Mouse (Mus musculus): ENCODE data around the gene Mpi.
A peak's percentile ranks its signal among the peaks of the same experiment; 100 is the strongest.

Mpi gene

DNA sequence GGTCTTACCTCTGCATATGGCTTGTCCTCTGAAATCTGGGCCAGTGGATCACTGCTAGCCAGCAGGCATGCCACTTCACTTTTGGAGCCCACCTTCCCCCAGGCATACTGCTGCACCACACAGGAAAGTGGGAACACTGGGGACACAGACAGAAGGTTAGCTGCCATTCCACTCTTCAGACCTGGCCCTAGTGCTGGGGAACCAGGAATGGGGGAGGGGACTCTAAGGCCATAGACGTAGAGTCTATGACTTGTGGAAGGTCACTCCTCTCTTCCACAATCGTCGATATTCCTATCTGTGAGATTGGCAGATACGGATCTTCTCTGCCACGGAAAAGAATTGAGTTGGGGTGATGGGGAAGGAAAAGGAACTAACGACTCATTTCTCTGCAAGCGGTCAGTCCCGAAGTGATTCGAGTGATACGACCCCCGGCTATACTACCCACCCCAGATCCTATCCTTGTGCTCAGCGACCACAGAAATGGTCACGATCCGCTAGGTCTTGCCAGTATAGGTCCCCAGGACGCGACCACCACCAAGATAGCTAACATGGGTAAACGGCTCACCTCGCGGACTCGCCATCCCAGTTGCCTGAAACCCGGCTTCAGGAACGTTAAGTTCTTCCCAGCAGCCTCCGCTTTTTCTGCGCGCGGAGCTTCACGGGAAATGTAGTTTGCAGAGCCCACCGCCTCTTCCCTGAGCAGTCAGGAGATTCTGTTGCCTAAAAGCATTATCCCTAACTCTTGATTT is at the start of gene Mpi:
Mpi (minus strand) TSS at position 625 of the 749 bp plus-strand sequence.
- DNase-seq (ENCODE audit: low spot score in 2 of 2), result peak; percentile 42 to 46

DNA sequence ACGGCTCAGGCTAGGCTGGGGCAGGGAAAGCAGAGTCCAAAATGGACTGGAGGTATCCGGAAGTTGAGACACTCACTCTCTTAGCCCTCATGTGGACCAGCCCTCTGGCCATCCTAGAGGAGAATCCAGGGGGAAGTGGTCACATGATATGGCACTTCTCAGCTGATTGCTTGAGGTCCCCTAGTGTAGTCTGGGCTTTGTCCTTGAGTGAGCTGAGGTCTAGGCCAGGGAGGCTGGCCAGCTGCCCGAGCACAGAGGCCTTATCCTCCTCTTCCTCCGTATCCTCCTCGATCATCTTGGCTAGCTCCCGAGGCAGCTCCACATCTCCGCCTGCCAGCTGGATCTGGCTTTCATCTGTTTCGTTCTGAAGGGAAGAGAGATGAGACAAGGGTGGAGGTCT is 49.5 kb upstream of the Mpi start:
- DNase-seq (ENCODE audit: low spot score in 2 of 2), result no peak

GRCm38 (mm10) chr9:57601353-57601706 is 48.8 kb upstream of the Mpi start:
- no peak for DNase-seq (ENCODE audit: low spot score in 2 of 2)

DNA sequence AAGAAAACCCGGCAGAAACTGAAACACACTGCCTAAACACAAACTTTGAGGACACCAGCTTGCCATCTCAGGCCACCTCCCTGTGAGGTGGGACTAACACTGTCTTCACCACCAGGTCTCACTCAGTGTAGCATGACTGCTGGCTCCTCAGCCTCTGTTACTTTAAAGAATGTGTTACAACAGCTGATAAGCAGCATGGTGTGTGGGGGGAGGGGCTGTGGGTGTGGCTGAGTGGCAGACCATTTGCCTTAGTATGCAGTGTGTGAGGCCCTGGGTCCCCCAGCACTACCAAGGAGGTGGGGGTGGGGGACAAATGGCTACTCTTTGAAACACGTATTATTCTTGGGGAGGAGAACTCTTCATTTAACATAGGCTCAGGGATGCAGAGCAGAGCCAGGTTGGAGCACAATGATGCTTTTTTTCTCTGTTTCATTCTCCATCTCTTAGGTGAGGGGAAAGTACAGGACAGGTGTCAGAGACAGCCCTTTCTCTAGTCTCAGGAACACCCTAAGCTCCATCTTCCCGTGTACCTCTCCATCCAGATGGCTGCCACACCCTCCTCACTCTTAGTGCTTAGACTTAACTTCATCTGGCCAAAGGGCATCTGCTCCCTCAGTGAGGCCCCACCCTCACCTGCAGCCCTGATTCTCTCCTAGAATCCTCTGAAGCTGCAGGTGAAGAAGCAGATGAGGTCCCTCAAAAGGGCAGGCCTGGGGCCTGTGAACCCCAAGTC is 48.2 kb upstream of the Mpi start:
- DNase-seq (ENCODE audit: low spot score in 2 of 2), result no peak

GRCm38 (mm10) chr9:57598851-57599563 is 46.4 kb upstream of the Mpi start:
- no peak for DNase-seq (ENCODE audit: low spot score in 2 of 2)

- DNase-seq (ENCODE audit: low spot score in 2 of 2), result no peak
Measured at GRCm38 (mm10) chr9:57597929-57598382, 45.4 kb upstream of the Mpi start.

- DNase-seq (ENCODE audit: low spot score in 2 of 2), result no peak
Measured at GRCm38 (mm10) chr9:57597265-57597664, 44.7 kb upstream of the Mpi start.

DNA sequence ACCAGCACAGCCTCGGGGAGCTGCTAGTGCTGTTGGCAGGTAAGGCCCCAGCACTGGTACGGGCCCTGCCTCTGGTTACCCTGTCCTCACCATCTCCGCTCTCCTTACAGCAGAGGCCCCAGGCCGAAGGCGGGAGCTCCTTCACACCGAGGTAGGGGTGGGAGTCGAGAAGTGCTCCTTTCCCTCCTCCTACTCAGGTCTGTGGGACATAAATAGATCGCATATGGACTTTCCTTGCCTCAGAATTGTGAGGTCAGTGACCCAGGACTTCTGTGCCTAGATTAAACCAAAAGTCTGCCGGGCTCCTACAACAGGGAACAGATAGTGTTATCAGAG is 41.6 kb upstream of the Mpi start:
- DNase-seq (ENCODE audit: low spot score in 2 of 2), result no peak

GRCm38 (mm10) chr9:57593454-57594173 is 41.1 kb upstream of the Mpi start:
- no peak for DNase-seq (ENCODE audit: low spot score in 2 of 2)

DNA sequence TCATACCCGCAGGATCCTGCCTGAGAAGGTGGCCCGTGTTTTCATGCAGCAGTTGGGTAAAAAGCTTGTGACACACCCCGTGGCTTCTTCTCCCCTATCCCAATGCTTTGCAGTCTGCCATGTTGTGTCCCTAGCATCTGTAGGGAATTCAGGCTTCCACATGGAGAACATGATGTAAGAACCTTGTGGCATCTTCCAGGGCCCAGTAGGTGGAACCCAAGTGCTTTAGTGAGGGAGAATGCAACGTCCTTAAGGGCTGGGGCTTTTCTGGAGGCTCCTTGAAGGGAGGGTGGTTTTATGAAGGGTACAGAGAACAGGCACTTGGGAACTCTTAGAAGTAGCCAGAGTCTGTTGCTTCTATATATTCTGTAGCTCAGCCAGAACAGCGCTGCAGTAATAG is 38.2 kb upstream of the Mpi start:
- DNase-seq (ENCODE audit: low spot score in 2 of 2), result no peak

DNA sequence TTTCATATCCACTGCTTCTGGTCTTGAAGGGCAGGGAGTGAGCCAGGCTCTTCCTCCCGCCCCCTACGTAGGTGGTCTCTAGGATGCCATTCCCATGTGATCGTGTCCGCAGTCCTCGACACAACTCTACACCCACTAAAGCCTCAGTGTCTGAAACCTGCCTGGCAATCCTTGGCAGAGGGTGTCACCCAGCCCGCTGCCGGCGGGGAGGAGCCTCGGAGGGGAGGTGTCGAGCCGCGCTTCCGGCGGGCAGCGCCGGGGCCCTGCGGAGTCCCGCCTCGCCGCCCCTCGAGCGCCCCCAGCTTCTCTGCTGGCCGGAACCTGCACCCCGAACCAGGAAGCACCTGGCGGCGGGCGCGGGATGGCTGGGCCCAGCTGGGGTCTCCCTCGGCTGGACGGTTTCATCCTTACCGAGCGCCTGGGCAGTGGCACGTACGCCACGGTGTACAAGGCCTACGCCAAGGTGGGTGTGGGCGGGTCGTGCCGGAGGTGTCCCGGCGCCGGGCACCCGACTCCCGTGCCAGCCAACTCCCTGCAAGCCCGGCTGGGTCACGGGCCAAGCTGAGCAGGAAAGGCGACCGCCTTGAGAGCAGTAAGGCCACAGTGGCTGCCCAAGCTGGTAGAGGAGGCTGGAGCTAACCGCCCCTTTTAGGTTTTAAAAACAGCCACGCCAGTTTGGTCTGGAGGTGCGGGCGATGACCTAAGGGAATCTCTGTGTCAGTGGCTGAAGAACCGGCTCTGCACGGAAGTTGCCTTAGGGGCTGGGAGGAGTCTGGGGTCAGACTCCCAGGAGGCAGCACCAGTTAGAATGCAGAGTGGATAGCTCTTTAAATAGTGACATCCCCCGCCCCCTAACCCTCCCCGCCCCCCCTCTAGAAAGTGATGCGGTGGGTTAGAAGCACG is 36.9 kb upstream of the Mpi start, which contains the start of gene Ulk3:
Ulk3 (plus strand) TSS at position 229 of the 903 bp plus-strand sequence.
- DNase-seq (ENCODE audit: low spot score in 2 of 2), result peak; percentile 87 to 89

DNA sequence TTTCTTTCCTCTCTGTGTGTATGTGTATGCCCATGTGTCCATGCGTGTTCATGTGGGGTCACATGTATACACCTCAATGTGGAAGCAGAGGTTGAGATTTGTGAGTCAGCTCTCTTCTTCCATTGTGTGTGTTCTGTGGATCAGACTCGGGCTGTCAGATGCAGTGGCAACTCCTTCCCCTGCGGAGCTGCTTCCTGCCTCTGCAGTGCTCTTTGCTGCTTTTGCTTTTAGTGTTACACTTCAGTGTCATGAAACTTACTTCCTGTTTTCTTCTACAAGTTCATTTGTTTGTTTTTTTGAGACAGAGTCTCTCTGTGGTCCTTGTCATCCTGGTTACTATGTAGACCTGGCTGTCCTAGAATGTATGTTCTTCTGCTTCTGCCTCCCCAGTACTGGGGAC is 32.4 kb upstream of the Mpi start:
- no peak for DNase-seq (ENCODE audit: low spot score in 2 of 2)

DNA sequence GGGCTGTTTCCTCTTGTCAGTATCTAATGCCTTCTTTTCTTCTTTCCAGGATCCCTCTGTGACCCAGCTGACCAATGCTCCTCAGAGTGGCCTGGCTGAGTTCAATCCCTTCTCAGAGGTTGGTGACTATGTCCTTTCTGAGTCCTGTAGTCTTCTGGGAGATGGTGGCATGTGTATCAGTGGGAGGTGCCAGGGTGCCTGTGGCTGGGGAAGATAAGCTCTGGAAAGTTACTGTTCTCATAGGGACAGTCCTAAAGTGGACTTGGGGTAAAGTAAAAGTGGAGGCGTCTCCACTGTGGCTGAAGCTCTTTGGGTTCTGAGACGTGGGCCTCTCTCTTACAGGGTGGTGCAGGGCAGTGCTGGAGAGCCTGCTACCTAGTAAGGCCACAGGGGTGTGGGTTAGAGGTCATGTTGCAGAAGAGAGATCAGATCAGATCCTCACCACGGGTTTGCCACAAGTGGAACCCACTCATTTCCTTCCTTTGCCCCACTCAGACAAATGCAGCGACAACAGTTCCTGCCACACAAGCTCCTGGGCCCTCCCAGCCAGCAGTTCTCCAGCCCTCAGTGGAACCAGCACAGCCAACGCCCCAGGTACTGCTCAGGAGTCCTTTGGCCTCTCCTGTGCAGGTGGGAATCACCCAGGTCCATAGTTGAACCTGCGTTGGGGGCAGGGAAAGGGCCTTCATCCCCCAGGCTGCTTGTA is 24.7 kb upstream of the Mpi start:
- DNase-seq (ENCODE audit: low spot score in 2 of 2), result no peak

- DNase-seq (ENCODE audit: low spot score in 2 of 2), result no peak
Measured at GRCm38 (mm10) chr9:57575577-57575976, 23.0 kb upstream of the Mpi start.

DNA sequence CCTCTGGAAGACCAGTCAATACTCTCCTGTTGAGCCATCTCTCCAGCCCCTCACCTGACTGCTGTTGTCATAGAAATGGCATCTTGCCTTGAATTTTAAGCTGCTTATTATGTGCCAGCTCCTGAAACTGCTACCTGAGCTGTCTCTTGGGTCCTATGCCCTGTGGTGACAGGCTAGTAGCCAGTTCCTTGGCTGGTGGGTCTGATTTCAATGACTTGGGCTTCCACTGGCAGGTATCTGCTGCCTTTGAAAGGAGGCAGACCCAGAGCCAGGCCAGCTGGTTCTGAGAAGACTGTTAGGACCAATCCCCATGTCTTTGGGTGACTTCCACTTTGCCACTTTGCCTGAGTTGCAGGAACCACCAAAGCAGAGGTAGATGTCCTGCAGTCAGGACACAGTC is 21.8 kb upstream of the Mpi start:
- no peak for DNase-seq (ENCODE audit: low spot score in 2 of 2)

- DNase-seq (ENCODE audit: low spot score in 2 of 2), result no peak
Measured at GRCm38 (mm10) chr9:57568500-57568899, 15.9 kb upstream of the Mpi start.

DNA sequence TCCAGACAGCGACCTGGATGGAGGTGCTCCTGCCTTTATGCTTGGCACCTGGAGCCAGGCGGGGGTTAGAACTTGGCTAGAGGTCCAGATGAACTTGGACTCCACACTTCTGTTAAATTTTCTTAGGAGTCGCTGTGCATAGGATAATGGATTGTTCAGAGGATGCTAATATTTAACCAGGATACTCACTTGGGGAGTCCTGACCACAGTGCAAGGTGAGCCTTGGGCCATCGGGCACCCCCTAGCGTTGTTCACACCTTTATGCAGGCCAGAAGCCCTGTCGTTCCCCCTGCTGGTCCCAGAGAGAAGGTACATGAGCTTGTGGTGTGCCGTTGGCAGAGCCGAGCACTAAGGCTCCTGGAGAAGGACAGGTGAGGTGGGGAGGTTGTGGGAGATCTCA is 14.3 kb upstream of the Mpi start:
- no peak for DNase-seq (ENCODE audit: low spot score in 2 of 2)

GRCm38 (mm10) chr9:57565741-57566221 is 13.2 kb upstream of the Mpi start:
- DNase-seq (ENCODE audit: low spot score in 2 of 2), result peak in 1 of 2 experiments; percentile 43

DNA sequence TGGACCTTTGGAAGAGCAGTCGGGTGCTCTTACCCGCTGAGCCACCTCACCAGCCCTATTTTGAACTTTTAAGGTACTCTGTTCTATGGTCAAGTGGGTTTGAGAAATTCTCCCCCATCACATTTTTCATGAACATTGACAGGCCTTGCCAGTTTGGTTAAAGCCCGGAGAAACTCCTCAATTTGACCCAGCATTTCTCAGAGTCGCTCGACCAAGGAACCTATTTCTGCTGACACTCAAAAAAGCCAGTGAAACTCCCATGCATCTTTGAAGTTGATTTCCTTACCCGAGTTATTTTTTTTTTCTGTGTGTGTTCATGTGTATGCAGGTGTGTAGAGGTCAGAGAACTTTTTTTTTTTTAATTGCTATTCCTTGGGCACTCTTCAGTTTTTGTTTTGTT is 12.0 kb upstream of the Mpi start:
- no peak for DNase-seq (ENCODE audit: low spot score in 2 of 2)

- no peak for DNase-seq (ENCODE audit: low spot score in 2 of 2)
Measured at GRCm38 (mm10) chr9:57562896-57563372, 10.4 kb upstream of the Mpi start.
